Comparison of ENCODE assay signal across 7 mouse cellular contexts in the genomic region with DNA sequence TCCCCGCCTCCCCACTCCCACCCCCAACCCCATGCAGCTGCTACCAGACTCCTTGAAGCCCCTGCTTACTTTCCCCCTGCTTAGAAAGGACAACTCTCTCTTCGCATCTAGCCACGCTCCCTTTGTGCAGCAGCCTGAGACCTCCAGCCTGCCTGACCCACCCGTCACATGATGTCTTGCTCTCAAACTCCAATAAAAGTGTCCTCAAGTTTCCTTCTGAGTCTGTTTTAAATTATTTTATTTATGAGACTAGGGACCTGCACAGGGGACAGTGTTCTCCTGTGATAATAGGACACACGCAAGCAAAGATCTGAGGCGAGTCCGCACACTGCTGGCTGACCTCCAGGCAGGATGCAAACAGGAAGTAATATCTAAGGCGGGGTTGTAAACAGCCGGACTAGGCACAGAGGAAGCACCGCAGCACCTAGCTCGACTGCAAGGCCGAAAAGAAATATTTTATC. TPM values are rescaled to one million over a fixed set of nuclear protein-coding genes. Genes with fewer than 3 reads are reported as not detected.
DNase-seq lines count a peak whose midpoint lies in the region; ATAC-seq lines count a peak whose summit lies in the region.

No protein-coding gene starts in this region.

- peak; percentile 86; the same call in 1 of the 2 replicates for ATAC-seq in heart, embryonic 12.5 days (ENCODE audit: insufficient number of reproducible peaks, low FRiP score)
- ATAC-seq in kidney, embryonic 14.5 days (ENCODE audit: low FRiP score, low TSS enrichment): peak; percentile 86

- H3K9ac ChIP-seq in heart, embryonic 12.5 days: peak overlapping the region; percentile 42
- H3K9ac ChIP-seq in kidney, embryonic 14.5 days (ENCODE audit: low read depth, low read length): peak overlapping the region; percentile 46

- peak overlapping the region; percentile 76 for H3K4me2 ChIP-seq in heart, embryonic 12.5 days
- H3K4me2 ChIP-seq in kidney, embryonic 14.5 days (replicated peaks; ENCODE audit: low read depth, low read length): peak overlapping the region; percentile 56

- DNase-seq in adrenal gland, adult 8-10 months: peak; percentile 40
- DNase-seq in embryonic facial prominence, embryonic 10.5 days (ENCODE audit: low spot score): peak; percentile 64
- peak; percentile 77 for DNase-seq in lung, postnatal 10 days
- peak; percentile 38 for DNase-seq in ovary, adult 18-20 months (ENCODE audit: low spot score)
- DNase-seq in right cerebral cortex, postnatal 10 days (ENCODE audit: low spot score in 2 of 2): no peak

- H3K9me3 ChIP-seq in embryonic facial prominence, embryonic 10.5 days: no peaks in the 10 kb centered on the region
- no peaks in the 10 kb centered on the region for H3K9me3 ChIP-seq in heart, embryonic 12.5 days (replicated peaks)
- no peaks in the 10 kb centered on the region for H3K9me3 ChIP-seq in kidney, embryonic 14.5 days (ENCODE audit: control insufficient read depth, low read length)

- peak overlapping the region; percentile 50 for H3K4me3 ChIP-seq in embryonic facial prominence, embryonic 10.5 days
- peak overlapping the region; percentile 51 for H3K4me3 ChIP-seq in heart, embryonic 12.5 days
- H3K4me3 ChIP-seq in kidney, embryonic 14.5 days (ENCODE audit: low read length): peak overlapping the region; percentile 37

- 3% methylated on average over 12 of the region's 12 CpGs for WGBS in embryonic facial prominence, embryonic 10.5 days
- WGBS in heart, embryonic 12.5 days: 3% methylated on average over 12 of the region's 12 CpGs
- WGBS in kidney, embryonic 14.5 days: 4% methylated on average over 12 of the region's 12 CpGs

- H3K36me3 ChIP-seq in embryonic facial prominence, embryonic 10.5 days (replicated peaks): no peaks in the 10 kb centered on the region
- no peaks in the 10 kb centered on the region for H3K36me3 ChIP-seq in heart, embryonic 12.5 days
- no peaks in the 10 kb centered on the region for H3K36me3 ChIP-seq in kidney, embryonic 14.5 days (ENCODE audit: control insufficient read depth, insufficient read depth, low read length)

- H3K27me3 ChIP-seq in embryonic facial prominence, embryonic 10.5 days (replicated peaks; ENCODE audit: low read depth, poor library complexity, severe bottlenecking): no peaks in the 10 kb centered on the region
- H3K27me3 ChIP-seq in heart, embryonic 12.5 days (replicated peaks): no peaks in the 10 kb centered on the region
- no peaks in the 10 kb centered on the region for H3K27me3 ChIP-seq in kidney, embryonic 14.5 days (ENCODE audit: control insufficient read depth, insufficient read depth, low read length)

- H3K27ac ChIP-seq in embryonic facial prominence, embryonic 10.5 days (replicated peaks): peak overlapping the region; percentile 89
- peak overlapping the region; percentile 34 for H3K27ac ChIP-seq in heart, embryonic 12.5 days (ENCODE audit: poor library complexity, severe bottlenecking)
- H3K27ac ChIP-seq in kidney, embryonic 14.5 days (ENCODE audit: low read depth, low read length): peak overlapping the region; percentile 26; the same call in 1 of the 2 replicates

- H3K4me1 ChIP-seq in embryonic facial prominence, embryonic 10.5 days: peaks cover 18% of the 10 kb centered on the region
- 0 out of 2 replicates have a peak, but pooled peaks cover 13% of the 10 kb centered on the region for H3K4me1 ChIP-seq in heart, embryonic 12.5 days (replicated peaks)
- peaks cover 5% of the 10 kb centered on the region; the same call in 1 of the 2 replicates for H3K4me1 ChIP-seq in kidney, embryonic 14.5 days (ENCODE audit: control insufficient read depth, insufficient read depth, low read length)

RNA-seq across cellular contexts. Expression of gene Tcf12, which starts 58.1 kb away (rescaled TPM):
- 100 to 1,000 TPM in 1 of 4 experiments, 10 to 100 TPM in 3; 75.8 to 118 (median 89.1) TPM for total RNA-seq in adrenal gland, adult 8-10 months (2022)
- 160 and 169 TPM in 2 replicates for polyA plus RNA-seq in embryonic facial prominence, embryonic 10.5 days (2016; fragmentation: Nextera tagmentation; extraction: Ambion mirVana)
- polyA plus RNA-seq in heart, embryonic 12.5 days (2016; fragmentation: Nextera tagmentation; extraction: Ambion mirVana): 44.7 and 48.3 TPM in 2 replicates
- polyA plus RNA-seq in kidney, embryonic 14.5 days (2014; fragmentation: Nextera tagmentation; extraction: Ambion mirVana): 75.5 and 108 TPM in 2 replicates

Comparison
In these comparisons a context has a peak if more than half of its experiments do, and no peak if none do; other contexts are left out.
1. DNase-seq: peak in adrenal gland, adult 8-10 months (single experiment), embryonic facial prominence, embryonic 10.5 days (single experiment), lung, postnatal 10 days (single experiment) and ovary, adult 18-20 months (single experiment); none in right cerebral cortex, postnatal 10 days (0 of 2).
2. H3K27ac ChIP-seq: peak in every context shown above with its lines; median percentile 89 in embryonic facial prominence, embryonic 10.5 days; 34 in heart, embryonic 12.5 days; 26 in kidney, embryonic 14.5 days.
3. Peak in every context shown above with its lines, with median percentiles within 50 percentile points of each other: H3K4me3 ChIP-seq.